Mouse (Mus musculus): ENCODE measurements around the gene Zbp1.

GRCm38 (mm10) chr2:173238522-173238921 lies 19.8 kb upstream of the Zbp1 start:
- TF ChIP-seq CTCF (IDR thresholded peaks at IDR 0.05; ENCODE audit: control insufficient read depth, insufficient read depth, low read length) = no peak
- TF ChIP-seq POLR2A (IDR thresholded peaks at IDR 0.05; ENCODE audit: borderline replicate concordance, control insufficient read depth, low read depth, low read length) = no peak

All from bone marrow, adult 2 months (tissue).